Mouse (Mus musculus): ENCODE data around the gene Rab5c. TPM values are rescaled to one million over a fixed set of nuclear protein-coding genes. Genes with fewer than 3 reads are reported as not detected.

Rab5c gene
- polyA plus RNA-seq, 1 experiment from 2014 or later, result 29.5 TPM

DNA sequence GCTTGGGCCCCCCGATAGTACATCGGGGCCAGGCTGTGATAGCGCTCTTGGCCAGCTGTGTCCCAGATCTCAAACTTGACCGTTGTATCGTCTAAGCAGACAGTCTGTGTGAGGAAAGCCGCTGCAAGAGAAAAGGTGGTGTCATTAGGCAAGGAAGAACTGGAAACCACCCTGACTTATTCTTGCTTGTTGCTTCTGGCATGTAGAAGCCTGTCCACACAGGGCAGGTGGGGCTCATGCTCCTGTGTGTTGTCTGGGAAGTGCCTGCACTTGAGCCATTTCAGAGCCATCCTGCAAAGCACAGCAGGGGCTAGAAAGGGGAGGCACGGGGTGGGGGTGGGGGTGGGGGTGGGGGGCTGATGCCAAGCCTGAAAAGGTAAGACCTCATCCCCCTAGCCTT, 19.6 kb downstream of the Rab5c start:
- Histone ChIP-seq H3K36me3 (peaks cover 54% of the 10 kb centered on the region), H3K9me3 (no peaks in the 10 kb centered on the region), H3K27me3 (no peaks in the 10 kb centered on the region), H3K27ac (no peak overlapping the region), H3K4me2 (replicated peaks) (no peak overlapping the region), H3K4me1 (replicated peaks) (peaks cover 42% of the 10 kb centered on the region), H3K9ac (replicated peaks) (no peak overlapping the region), H3K4me3 (replicated peaks) (no peak overlapping the region)
- 93% methylated on average over 7 of the region's 7 CpGs for WGBS
- ATAC-seq, result no peak

DNA sequence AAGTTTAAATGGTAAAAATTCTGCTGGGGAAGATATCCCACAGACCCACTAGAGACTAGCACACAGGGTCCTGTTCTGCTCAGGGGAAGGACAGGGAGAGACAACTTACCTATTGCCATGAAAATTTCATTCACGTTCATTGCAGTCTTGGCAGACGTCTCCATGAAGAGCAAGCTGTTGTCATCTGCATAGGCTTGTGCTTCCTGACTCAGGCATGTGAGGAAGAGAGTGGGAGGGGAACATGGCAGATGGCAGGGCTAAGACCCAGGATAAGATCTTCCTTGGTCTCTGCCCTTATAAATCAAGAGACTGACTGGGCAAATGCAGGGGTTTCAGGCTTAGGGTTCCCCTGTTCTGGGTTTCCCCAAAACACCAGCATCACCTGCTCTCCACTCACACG, 21.4 kb downstream of the Rab5c start:
- no peaks in the 10 kb centered on the region for H3K27me3 ChIP-seq
- peaks cover 54% of the 10 kb centered on the region for H3K36me3 ChIP-seq
- H3K4me2 ChIP-seq (replicated peaks), result no peak overlapping the region
- WGBS, result 87% methylated on average over 3 of the region's 3 CpGs
- H3K9me3 ChIP-seq, result no peaks in the 10 kb centered on the region
- H3K9ac ChIP-seq (replicated peaks), result no peak overlapping the region
- no peak overlapping the region for H3K27ac ChIP-seq
- ATAC-seq, result no peak
- H3K4me3 ChIP-seq (replicated peaks), result no peak overlapping the region
- peaks cover 40% of the 10 kb centered on the region for H3K4me1 ChIP-seq (replicated peaks)

DNA sequence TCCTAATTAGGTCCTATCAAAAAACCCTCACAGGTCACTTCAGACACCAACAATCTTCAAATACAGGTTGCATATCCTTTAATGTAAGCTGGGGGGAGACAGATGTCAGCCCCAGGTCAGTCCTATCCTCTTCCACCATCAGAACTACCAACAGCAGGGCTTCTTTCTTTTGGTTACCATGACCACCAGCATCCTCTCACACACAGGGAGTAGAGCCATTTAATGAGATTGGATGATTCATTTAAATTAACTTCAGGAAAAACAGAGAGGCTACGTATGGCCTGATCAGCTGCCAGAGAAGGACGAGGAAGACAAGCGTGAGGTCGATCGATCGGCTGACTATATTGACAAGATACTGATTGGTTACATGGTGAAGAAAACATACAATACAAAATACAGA, 23.1 kb downstream of the Rab5c start:
- no peaks in the 10 kb centered on the region for H3K27me3 ChIP-seq
- H3K4me3 ChIP-seq (replicated peaks), result no peak overlapping the region
- peaks cover 39% of the 10 kb centered on the region for H3K4me1 ChIP-seq (replicated peaks)
- no peak for ATAC-seq
- peaks cover 55% of the 10 kb centered on the region for H3K36me3 ChIP-seq
- H3K4me2 ChIP-seq (replicated peaks), result no peak overlapping the region
- no peak overlapping the region for H3K9ac ChIP-seq (replicated peaks)
- H3K27ac ChIP-seq, result no peak overlapping the region
- WGBS, result 79% methylated on average over 6 of the region's 6 CpGs
- H3K9me3 ChIP-seq, result no peaks in the 10 kb centered on the region

DNA sequence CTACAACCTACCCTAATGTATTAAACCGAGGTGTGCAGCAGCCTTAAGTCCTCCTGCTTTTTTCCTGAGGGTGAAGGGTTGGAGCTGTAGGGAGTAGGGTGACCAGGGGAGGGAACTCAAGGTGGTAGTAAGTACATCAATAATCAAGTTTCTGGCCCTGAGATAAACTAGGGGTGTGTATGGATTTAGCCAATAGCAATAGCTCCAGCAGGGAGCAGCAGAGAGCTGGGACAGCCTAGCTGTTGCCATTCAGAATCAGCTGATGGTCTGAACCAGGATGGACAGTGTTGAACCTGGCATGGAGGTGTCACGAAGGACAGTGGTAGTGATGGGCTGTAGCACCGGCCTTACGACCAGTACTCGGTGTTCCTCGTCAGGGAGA, 23.5 kb downstream of the Rab5c start:
- Histone ChIP-seq H3K27me3 (no peaks in the 10 kb centered on the region), H3K36me3 (peaks cover 55% of the 10 kb centered on the region), H3K4me2 (replicated peaks) (no peak overlapping the region), H3K9ac (replicated peaks) (no peak overlapping the region), H3K9me3 (no peaks in the 10 kb centered on the region), H3K4me1 (replicated peaks) (peaks cover 38% of the 10 kb centered on the region), H3K27ac (no peak overlapping the region), H3K4me3 (replicated peaks) (no peak overlapping the region)
- peak; percentile 19; the same call in 1 of the 2 replicates for ATAC-seq
- 47% methylated on average over 6 of the region's 6 CpGs for WGBS

DNA sequence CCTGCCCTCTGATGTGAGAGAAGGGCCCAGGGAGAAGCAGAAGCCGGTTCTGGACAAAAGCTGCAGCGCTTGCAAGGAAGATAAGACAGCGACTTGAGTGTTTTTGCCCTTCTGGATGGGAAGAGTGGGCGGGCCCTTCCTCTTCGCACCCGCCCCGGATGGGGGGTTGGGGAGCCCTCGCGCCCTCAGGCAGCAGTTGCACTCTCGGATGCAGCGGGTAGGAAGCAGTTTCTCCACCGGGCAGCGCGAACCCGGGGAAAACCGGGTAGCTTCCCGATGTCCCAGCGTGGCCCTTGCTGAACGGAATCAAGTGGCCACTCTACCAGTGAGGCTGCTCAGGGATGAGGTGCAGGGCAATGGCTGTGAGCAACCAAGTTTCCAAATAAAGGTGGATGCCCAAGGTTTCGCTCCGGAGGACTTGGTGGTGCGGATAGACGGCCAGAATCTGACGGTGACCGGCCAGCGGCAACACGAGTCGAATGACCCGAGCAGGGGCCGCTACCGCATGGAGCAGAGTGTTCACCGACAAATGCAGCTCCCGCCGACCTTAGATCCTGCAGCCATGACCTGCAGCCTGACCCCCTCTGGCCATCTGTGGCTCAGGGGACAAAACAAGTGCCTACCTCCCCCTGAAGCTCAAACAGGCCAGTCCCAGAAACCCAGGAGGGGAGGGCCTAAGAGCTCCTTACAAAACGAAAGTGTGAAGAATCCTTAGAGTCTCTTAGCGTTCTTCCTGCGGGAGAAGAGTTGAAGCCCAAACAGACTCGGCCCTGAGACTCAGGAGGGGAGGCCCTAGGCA, 24.1 kb downstream of the Rab5c start, which contains the start of gene Hspb9:
Gene Hspb9 (plus strand): TSS at position 116 of the 799 bp plus-strand sequence.
- ATAC-seq, result no peak
- 5% methylated on average over 38 of the region's 38 CpGs for WGBS
- peak within 1 kb of the TSS; percentile 21; the same call in 1 of the 2 replicates for H3K4me2 ChIP-seq (replicated peaks)
- H3K4me3 ChIP-seq (replicated peaks), result no peak within 1 kb of the TSS
- H3K9me3 ChIP-seq, result no peaks in the 10 kb centered on the region
- no peaks in the 10 kb centered on the region for H3K27me3 ChIP-seq
- no peak within 1 kb of the TSS for H3K27ac ChIP-seq
- peaks cover 38% of the 10 kb centered on the region for H3K4me1 ChIP-seq (replicated peaks)
- peaks cover 55% of the 10 kb centered on the region for H3K36me3 ChIP-seq
- peak within 1 kb of the TSS; percentile 10; the same call in 1 of the 2 replicates for H3K9ac ChIP-seq (replicated peaks)

GRCm38 (mm10) chr11:100713174-100713573, 24.8 kb downstream of the Rab5c start:
- Histone ChIP-seq H3K27ac (no peak overlapping the region), H3K36me3 (peaks cover 55% of the 10 kb centered on the region), H3K4me2 (replicated peaks) (no peak overlapping the region), H3K4me1 (replicated peaks) (peaks cover 38% of the 10 kb centered on the region), H3K27me3 (no peaks in the 10 kb centered on the region), H3K9me3 (no peaks in the 10 kb centered on the region), H3K4me3 (replicated peaks) (no peak overlapping the region), H3K9ac (replicated peaks) (peak overlapping the region; percentile 10; the same call in 1 of the 2 replicates)
- 51% methylated on average over 4 of the region's 4 CpGs for WGBS
- ATAC-seq, result no peak

- WGBS, result 2% methylated on average over 48 of the region's 48 CpGs
- Histone ChIP-seq H3K9ac (replicated peaks) (peak within 1 kb of the TSS; percentile 92), H3K36me3 (peaks cover 55% of the 10 kb centered on the region), H3K4me1 (replicated peaks) (peaks cover 38% of the 10 kb centered on the region), H3K9me3 (no peaks in the 10 kb centered on the region), H3K4me2 (replicated peaks) (peak within 1 kb of the TSS; percentile 76), H3K27ac (peak within 1 kb of the TSS; percentile 74), H3K4me3 (replicated peaks) (peak within 1 kb of the TSS; percentile 99), H3K27me3 (no peaks in the 10 kb centered on the region)
- ATAC-seq, result peak; percentile 90
Observed at GRCm38 (mm10) chr11:100711783-100712615, 26.0 kb downstream of the Rab5c start, which contains the start of gene Kat2a. Gene Kat2a, minus strand, starts transcription at chr11:100712465.

- Histone ChIP-seq H3K4me1 (replicated peaks) (peaks cover 38% of the 10 kb centered on the region), H3K4me2 (replicated peaks) (peak overlapping the region; percentile 76; the same call in 1 of the 2 replicates), H3K27ac (no peak overlapping the region), H3K9ac (replicated peaks) (0 out of 2 replicates have a peak overlapping the region, but pooled peaks have one; percentile 4), H3K4me3 (replicated peaks) (no peak overlapping the region), H3K9me3 (no peaks in the 10 kb centered on the region), H3K27me3 (no peaks in the 10 kb centered on the region), H3K36me3 (peaks cover 55% of the 10 kb centered on the region)
- WGBS, result 91% methylated on average over 4 of the region's 4 CpGs
- ATAC-seq, result no peak
Observed at GRCm38 (mm10) chr11:100710977-100711376, 27.0 kb downstream of the Rab5c start.

- Histone ChIP-seq H3K27ac (no peak overlapping the region), H3K4me2 (replicated peaks) (no peak overlapping the region), H3K36me3 (peaks cover 55% of the 10 kb centered on the region), H3K9ac (replicated peaks) (0 out of 2 replicates have a peak overlapping the region, but pooled peaks have one; percentile 17), H3K4me3 (replicated peaks) (no peak overlapping the region), H3K4me1 (replicated peaks) (peaks cover 38% of the 10 kb centered on the region), H3K27me3 (no peaks in the 10 kb centered on the region), H3K9me3 (no peaks in the 10 kb centered on the region)
- WGBS, result 95% methylated on average over 15 of the region's 15 CpGs
- ATAC-seq, result no peak
Observed at GRCm38 (mm10) chr11:100710528-100710927, 27.5 kb downstream of the Rab5c start.

GRCm38 (mm10) chr11:100709201-100709810, 28.7 kb downstream of the Rab5c start:
- no peak overlapping the region for H3K27ac ChIP-seq
- H3K9me3 ChIP-seq, result no peaks in the 10 kb centered on the region
- WGBS, result 92% methylated on average over 9 of the region's 9 CpGs

GRCm38 (mm10) chr11:100705095-100705747, 32.8 kb downstream of the Rab5c start:
- H3K4me2 ChIP-seq (replicated peaks), result no peak overlapping the region
- 94% methylated on average over 23 of the region's 23 CpGs for WGBS
- H3K9me3 ChIP-seq, result no peaks in the 10 kb centered on the region
- H3K27ac ChIP-seq, result no peak overlapping the region
- no peak overlapping the region for H3K4me3 ChIP-seq (replicated peaks)
- no peak for ATAC-seq
- H3K27me3 ChIP-seq, result peaks cover 14% of the 10 kb centered on the region; the same call in 1 of the 2 replicates
- H3K36me3 ChIP-seq, result peaks cover 60% of the 10 kb centered on the region
- H3K9ac ChIP-seq (replicated peaks), result no peak overlapping the region
- H3K4me1 ChIP-seq (replicated peaks), result peaks cover 5% of the 10 kb centered on the region

More at GRCm38 (mm10) chr11:100709201-100709810, 28.7 kb downstream of the Rab5c start:
- no peak overlapping the region for H3K4me2 ChIP-seq (replicated peaks)
- peaks cover 31% of the 10 kb centered on the region for H3K4me1 ChIP-seq (replicated peaks)
- no peak for ATAC-seq
- peaks cover 59% of the 10 kb centered on the region for H3K36me3 ChIP-seq
- no peaks in the 10 kb centered on the region for H3K27me3 ChIP-seq
- no peak overlapping the region for H3K4me3 ChIP-seq (replicated peaks)
- no peak overlapping the region for H3K9ac ChIP-seq (replicated peaks)
